Mouse (Mus musculus) mouse embryonic stem cell (cell line): ENCODE data around the gene Gm8122.
"Not testable (repeated sequence)": the region's sequence is repeated elsewhere in the genome, so short reads cannot be mapped to it uniquely, and the experiment has no call there.

Source experiments
- in situ Hi-C, 2 experiments: fragments of 300-500 bp; cut with MboI; formaldehyde crosslinking; loops; 1 replicate in 1 of 2; 3 replicates in 1 of 2; pipeline ENCODE4 v1.14.3; 2019 to 2020; ENCODE audit warnings: low sequenced_read_pairs in 2 of 2, low pct_unique_long_range_greater_than_20kb in 1 of 2, mixed read lengths in 1 of 2; ENCODE audit not compliant: unreplicated experiment in 1 of 2

The Gm8122 gene

DNA sequence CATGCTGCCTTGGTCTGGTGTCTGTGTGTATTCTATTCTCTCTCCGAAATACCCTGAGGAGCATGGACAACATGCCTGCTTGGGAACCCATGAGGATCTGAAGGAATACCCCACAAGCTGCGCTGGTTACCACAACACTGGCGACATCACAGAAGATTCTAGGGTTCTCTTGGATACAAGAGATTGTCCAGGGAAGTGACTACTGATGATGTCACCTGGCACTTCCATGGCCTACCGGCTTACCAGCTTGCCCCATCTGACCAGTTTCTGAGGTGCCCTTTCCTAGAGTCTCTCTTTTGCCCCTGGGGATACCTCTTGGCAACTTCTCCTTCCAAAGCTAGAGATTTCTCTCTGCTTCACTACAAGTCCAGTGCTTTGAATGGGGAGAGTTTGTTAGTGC is at the start of gene Gm8122:
Gene Gm8122, minus strand, starts transcription at position 101 of the 400 bp plus-strand sequence.
- in situ Hi-C loops = not testable (repeated sequence)

DNA sequence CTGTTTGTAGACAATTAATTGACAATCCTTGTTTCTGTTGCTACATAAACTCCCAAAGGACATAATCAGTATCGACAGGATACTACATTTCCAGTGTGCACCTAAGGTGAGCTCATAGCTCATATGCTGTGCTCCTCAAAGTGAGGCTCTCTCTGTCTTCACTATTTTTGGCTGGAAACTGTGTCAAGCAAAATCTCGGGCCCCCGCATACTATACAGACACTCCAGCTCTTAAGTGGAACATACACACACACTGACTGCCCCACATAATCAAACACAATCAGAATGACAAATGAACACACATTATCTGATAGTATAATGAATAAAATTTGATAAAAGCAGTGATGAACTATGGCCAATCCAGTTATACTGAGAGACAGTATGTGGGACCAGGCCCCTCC is 43.6 kb upstream of the Gm8122 start:
- in situ Hi-C loops = not testable (repeated sequence)

DNA sequence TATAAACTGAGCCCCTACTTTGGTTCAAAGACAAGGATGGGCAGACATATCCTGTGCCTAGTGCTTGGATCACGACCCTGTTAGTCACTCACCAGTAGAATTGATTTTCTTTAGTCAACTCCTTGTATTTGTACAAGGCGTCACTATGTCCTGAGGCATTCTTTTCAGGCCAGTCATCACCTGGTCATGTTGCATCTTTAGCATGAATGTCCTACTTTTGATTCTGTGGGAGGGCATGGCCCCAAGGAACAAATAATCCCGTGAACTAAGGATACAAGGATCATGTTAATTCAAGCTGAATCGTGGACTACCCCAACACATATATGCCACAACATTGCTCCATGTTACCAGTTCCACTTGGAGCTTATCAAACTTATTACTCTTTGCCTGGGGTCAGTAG is 43.0 kb upstream of the Gm8122 start:
- in situ Hi-C loops = not testable (repeated sequence)

DNA sequence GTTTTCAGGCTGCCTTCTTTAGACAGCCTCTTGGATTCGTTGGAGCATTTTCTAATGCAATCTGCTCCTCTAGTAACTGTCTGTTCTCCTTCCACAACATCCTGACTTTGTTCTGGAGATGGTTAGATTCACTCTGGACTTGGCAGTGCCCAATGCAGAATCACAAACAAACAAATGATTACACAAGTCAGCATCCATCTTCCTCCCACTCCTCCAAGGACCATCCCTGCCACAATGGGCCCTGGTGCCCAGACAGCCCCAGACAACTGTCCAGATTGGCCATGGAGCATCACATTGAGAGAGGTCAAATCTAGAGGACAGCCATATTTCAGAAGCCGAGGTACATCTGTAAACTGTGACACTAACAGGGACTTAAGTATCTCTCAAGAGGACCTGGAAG is 42.4 kb upstream of the Gm8122 start:
- in situ Hi-C loops = not testable (repeated sequence)

DNA sequence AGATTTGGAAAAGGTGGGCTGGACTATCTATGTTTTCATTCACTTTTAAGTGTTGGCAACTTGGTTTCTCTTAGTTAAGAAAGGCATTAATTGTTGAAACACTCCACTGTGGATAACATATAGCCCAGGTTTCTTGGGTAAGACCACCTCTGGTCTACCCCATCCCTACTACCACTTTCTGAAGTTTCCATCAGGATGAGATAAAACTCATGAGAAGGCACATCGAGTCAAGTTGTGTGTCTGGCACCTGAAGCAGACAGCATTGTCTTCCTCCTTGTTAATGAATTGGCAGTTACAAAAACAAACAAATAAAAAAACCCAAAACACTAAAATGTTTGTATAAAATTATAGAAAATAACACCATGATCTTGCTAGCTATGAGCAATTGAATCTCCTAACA is 40.6 kb upstream of the Gm8122 start:
- in situ Hi-C loops = not testable (repeated sequence)

DNA sequence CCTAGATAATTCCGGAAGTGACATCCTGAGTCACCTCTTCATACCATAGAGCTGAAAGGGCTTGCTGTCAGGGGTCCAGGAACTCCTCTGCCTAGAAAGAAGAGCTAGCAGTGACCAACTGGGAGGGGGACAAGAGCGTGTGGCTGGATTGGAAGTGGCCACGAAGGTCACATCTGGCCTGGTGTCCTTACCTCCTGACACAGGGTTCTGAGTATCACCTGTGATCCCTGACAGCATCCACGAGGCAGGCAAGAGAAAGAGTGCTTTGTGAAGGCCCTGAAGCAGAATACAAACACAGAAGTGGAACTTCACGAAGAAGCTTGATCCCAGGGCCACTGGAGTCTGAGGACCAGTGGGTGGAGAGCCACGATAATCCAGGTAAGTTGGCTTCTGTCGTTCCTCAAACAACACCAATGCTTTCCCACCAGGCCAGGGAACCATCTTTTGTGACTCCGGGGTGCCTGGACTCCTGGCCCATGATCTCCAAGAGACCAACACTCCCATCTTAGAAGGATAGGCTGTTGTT is 39.9 kb upstream of the Gm8122 start, which contains the start of gene Gm9732:
Gene Gm9732, plus strand, starts transcription at position 51 of the 526 bp plus-strand sequence.
- in situ Hi-C loops = not testable (repeated sequence)

DNA sequence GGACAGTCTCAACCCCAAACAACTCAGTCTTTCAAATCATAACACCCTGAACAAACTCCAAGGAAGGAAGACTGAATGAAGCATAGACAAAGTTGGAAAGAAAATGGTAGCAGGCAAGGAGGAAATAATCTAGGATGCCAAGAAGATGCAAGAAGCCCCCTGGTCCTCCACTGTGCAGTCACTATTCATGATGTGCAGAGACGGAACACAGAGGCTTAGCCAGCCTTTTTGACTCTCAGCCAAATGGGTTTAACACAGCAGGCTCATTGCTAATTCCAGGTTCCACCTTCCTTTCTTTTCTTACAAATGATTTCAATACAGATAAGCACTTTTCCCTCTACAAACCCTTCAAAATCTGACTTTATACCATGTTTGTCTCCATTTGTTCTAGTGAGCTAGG is 38.1 kb upstream of the Gm8122 start:
- in situ Hi-C loops = not testable (repeated sequence)

DNA sequence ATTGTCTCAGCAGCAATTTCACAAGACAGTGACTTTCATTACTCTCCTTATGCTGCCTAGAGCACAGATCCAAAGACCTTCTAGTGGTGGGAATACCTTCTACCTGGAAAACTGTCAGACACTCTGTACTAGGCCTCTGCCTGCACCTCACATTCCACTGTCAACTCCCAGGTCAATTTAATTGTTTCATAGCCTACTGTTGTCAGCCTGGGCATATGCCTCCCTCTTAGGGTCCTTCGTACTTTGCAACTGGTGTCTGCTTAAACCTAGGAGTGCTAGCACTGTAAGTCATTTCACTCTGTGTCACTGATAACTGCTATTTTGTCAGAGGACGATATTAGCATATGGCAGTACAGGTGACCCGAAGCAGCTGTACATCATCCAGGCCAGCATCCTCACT is 34.1 kb upstream of the Gm8122 start:
- in situ Hi-C loops = not testable (repeated sequence)

DNA sequence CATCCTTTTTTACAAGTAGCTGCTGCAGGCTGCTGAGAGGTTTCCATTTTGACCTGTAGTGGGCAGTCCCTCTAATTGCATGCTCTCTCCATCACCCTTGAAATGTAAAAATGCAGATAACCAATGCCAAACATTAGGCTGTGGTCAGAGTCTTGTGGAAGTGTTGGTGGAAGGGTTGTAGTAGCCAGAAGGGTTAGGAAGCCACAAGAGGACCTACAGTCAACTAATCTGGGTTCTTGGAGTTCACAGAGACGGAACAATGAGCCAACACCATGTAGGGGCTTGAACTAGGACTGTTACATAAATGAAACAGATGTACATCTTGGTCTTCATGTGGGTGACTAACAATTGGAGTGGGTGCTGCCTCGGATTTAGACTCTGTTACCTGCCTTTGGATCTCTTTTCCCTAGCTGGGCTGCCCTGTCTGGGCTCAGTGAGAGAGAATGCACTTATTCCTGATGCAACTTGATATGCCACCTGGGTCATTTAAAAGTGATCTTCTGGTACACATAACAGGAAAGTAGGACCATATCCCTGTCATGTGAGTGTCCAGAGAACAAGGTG is 33.5 kb upstream of the Gm8122 start:
- in situ Hi-C loops = not testable (repeated sequence)

DNA sequence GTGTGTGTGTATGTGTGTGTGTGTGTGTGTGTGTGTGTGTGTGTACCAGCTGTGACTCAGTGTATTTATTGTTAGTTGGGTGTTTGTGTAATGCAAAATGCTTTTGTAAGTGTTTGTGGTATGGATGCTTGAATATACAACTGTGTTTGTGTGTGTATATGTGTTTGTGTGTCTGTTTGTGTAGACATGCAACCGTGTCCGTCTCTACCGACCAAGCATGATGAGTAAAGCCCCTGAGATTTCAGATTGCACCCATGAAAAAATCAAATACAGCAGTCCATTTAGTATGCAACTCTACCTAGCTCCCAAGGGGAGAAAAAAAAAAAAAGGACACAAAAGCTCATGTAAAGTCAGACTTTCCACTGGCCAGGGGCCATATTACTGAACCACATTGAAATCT is 28.3 kb upstream of the Gm8122 start:
- in situ Hi-C loops = not testable (repeated sequence)

DNA sequence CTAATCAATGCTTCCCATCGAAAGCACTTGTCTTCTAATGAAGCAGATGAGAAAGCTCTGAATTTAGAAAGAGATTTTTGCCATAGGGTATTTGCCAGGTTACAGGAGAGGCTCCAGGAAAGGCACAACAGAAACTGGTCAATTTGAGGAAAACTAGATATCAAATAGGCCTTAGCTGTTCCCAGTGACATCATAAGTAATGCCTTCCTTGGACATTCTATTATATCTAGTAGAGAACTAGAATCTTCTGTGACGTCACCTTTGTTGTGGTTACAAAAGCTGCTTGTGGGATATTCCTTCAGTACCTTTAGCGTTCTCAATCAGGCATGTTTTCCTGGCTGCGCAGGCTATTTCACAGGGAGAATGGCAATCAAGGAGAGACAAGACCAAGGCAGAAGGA is 23.2 kb upstream of the Gm8122 start, which contains the start of gene Gm8126:
Gene Gm8126, plus strand, starts transcription at position 301 of the 400 bp plus-strand sequence.
- in situ Hi-C loops = not testable (repeated sequence)

DNA sequence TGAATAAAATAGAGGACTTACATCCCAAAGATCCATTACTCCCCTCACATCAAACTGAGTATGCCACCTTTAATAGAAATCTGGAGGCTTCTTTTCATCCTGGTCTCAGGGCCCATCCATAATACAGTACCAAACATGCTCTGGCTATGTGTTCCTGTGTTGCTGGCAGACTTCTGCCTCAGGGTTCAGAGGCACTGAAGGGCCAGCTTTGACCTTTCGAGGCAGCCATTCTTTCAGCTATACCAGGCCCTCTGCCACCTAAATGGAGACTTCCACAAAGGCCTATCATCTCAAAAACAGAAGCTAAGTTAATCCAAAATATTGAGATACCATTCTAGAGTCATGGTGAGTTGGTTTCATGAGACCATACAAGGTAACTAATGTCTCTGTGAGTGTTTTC is 21.4 kb upstream of the Gm8122 start:
- in situ Hi-C loops = not testable (repeated sequence)

DNA sequence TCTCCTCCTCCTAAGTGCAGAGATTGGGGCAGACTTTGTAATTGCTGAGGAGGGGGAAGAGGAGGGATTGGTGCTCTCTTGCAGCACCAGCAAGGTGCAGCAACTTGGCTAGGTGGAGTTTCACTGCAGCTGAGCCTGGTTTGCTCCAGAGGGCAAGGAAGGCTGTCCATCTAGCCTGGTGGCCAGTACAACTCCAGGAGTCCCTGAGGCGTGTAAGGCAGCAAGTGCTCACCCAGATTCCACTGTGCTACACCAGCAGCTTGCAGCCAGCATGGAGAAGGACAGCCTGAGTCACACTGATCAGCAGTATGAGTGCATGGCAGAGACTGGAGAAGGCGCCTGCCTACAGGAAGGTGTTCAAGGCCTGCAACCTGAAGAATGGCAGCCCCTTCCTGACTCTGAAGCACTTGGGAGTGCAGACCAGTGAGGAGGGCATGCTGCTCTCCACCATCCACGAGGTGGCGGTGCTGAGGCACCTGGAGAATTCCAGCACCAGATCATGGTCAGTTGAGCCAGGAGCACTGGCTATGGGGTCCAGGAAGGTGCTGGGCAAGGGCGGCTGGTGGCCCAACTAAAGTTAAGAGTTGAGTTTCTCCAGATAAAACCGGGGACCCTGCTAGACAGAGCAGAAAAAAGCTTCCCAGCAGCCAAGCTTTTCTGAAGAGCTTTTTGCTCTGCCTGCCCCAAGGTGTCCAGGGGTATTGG is 15.6 kb upstream of the Gm8122 start:
- in situ Hi-C loops = not testable (repeated sequence)

DNA sequence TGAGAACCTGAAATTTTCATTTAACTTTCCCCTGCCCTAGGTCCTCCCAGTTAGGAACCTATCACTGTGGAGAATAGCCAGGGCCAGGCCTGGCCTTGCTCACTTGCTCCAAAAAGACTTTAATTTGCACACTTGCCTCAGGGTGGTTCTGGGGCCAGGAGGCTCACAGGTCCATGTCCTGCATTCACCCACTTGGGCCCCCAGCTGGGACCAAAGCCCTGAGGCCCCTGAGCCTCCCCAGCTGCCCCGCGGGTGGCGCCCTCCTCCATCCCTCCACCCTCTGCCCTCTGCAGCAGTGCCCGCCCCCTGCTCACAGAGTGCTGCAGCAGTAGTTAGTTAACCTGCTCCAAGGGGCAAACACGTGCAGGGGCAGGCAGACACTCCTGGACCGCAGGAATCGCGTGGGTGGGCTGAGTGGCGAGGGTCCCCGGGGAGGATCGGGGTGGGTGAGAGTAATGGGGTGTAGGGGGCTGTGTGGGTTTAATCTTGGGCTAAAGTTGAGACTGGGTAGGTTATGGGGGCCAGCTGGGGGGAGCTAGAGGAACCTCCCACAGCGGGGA is 14.6 kb upstream of the Gm8122 start:
- in situ Hi-C loops = not testable (repeated sequence)

DNA sequence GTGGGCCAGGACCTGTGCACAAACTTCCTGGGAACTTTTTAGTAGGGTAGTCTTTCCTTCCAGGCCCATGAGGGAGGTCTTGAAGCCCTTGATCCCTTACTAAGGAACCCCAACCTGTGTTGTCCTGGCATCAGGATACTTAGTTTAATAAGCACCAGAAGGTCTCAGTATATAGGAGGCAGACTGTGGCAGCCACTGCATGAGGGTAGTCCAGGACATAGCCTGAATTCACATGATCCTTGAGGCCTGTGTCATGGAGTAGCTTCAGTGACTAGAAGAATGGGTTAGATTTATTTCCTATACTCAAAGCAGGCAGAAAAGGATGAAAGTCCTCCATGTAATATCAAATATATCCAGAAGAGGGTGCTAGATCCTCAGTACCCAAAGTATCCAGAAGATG is 2.7 kb upstream of the Gm8122 start:
- in situ Hi-C loops = not testable (repeated sequence)
